Mouse (Mus musculus): ENCODE data around the gene Coro7.
"Not testable (repeated sequence)": the region's sequence is repeated elsewhere in the genome, so short reads cannot be mapped to it uniquely, and the experiment has no call there.

The Coro7 gene

DNA sequence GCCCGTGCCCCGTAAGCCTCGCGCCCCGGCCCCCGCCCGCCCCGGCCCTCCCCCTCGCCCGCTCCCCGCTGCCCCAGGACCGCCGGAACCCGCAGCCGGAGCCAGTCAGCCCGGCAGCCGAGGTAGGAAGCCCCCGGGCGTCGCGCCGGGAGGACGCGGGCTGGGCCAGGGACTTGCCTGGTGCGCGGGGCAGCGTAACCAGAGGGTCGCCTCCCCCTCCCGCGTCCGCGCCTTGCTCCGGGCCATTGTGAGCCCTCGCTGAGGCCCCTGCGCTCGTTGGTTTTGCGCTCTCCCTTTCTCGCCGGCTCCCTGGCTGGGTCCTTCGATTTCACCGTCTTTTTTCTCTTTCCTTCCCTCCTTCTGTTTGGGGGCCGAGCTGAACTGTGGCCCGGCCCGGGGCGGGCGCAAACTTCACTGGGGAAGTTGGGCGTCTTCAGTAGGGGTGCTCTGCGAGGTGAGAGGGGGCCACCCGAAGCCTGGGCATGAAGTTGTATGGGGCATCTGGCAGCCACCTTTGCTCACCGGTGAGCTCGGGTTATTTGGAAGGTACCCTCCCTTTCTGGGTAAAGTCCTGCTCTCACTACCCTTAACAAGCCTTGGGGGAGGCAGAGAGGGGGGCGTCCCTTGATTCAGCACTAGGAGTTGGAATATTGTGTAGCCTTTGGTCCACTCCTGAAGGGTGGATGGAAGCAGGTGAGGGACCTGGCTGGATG, 84.6 kb downstream of the Coro7 start:
- no peak for DNase-seq (ENCODE audit: low read depth)

DNA sequence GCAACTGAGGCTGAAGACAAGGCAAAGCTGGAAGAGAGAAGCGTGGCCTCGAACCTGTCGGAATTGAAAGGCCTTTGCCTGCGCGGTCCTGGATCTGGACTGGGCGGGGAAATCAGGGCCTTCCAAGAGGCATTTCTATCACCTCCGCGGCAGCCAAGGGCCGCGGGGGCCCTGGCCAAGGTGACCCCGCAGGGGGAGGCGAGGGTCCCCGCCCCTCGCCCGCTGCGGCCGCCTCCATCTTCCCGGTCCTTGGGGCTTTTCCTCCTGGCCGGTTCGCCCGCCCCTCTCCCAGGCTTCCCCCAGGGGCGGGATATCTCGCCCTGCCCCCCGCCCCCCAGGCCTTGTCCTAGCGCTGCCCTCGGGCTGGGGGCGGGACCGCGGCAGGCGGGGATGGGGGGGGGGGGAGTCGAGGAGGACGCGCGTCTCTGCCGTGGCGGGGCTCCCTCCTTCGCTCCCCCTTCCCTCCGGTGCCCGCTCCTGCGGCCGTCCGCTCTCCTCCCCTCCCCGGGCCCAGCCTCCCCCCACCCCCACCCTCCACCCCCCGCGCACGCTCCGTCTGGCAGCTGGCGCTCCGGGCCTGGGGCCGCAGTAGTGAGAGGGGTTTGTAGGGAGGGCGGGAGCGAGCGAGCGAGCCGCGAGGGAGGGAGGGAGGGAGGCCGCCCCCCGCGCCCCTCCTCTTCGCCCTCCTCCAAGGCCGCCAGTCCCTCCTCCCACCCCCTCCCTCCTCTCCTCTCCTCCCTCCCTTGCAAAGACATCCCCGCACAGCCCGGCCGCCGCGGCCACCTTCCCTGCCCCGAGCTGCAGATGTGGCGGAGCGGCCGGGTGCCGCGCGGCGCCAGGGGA, 85.4 kb downstream of the Coro7 start, which contains the start of gene Glis2:
Gene Glis2 (plus strand): TSS at position 743 of the 843 bp plus-strand sequence.
- DNase-seq (ENCODE audit: low read depth), result peak; percentile 81

DNA sequence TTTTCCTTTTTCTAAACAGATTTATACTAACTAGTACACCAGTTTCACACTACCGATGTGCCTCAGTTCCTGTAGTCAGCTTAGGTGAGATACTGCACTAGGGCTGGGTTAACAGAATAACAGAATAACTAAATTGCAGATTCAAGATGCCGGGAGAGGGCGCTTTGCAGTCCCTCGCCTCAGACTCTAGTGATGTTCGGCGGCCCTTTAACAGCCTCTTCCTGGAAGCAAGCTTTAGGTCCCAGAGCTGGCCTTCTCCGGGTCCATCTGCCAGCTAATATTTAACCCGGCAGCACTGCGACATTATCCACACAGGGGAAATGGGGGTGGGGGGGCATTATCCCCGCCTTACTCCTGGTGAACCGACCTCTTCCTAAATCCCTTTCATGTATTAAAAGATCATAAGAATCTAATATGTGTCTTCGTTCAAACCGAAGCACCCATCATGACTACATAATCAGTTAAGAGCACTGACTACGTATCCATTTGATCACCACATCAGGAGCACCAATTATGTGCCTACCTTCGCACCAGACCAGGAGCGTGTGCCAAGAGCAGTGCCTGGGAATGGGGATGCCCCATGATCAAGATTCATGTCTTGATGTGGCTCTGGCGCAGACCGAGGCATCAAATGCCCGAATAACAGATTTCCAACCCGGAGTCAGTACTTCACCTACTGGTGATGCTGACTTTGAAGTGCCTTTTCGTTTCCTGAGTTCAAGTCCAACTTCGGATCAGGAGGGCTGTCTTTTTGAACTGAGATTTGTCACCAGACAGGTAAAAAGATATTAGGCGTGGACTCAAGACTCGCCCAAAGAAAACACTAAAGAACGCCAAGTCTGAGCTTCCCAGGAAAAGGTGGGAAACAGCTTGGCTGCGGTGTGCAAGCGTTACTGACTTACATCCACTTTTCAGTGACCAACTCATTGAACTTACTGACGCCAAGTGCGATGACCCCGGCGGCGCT, 86.4 kb downstream of the Coro7 start:
- DNase-seq (ENCODE audit: low read depth), result no peak

DNA sequence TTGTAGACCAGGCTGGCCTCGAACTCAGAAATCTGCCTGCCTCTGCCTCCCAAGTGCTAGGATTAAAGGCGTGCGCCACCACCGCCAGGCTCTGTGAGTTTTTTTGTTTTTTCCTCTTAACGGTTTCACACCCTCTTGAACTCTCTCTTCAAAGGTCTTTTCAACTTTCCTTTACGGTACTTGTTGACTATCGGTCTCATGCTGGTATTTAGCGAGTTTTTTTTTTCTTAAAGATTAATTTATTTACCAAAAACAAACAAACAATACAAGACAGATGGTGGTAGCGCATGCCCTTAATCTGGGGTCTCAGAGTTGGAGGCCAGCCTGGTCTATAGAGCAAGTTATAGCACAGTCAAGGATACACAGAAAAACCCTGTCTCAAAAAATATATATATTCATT, 89.3 kb downstream of the Coro7 start:
- peak; percentile 59 for DNase-seq (ENCODE audit: low read depth)

- no peak for DNase-seq (ENCODE audit: low read depth)
These were observed 91.9 kb downstream of the Coro7 start for GRCm38 (mm10) chr16:4587516-4588210.

- DNase-seq (ENCODE audit: low read depth), result peak; percentile 98
These were observed 93.0 kb downstream of the Coro7 start for GRCm38 (mm10) chr16:4586531-4587123.

DNA sequence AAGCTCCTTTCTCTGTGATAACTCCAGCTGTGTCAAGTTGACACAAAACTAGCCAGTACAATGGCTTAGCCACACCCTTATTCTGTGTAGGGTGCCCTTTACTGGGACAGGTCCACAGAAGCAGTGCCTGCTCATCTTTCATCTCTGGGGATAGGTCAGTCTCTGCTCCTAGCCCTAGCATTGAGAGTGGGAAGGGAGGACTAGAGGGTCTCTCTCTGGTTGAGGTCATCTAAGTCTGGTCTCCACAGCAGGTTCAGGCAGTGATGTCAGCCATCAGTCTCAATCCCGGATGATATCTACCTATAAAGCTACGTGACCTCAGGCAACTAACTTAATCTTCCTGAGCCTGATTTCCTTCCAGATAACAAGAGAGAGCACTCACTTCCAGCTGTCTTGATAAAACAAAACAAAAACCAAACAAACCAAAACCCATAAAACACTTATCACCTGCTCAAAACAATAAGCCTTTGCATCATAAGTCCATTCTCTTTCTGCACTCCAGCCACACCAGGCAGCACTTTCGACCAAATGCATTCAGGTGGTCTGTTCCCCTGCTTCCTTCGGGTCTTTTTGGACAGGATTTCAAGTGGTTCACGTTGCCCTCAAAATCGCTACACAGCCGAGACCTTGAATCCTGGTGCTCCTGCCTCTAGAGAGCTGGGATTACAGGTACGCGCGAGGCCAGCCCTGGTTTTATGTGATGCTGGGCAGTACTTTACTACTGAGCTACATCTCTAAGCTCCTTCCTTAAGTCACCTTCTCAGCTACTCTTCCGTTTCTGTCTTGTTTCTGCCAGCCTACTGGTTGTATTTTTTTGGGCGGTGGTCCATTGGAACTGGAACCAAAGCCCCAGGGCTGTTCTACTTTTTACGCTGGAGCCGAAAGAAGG, 93.7 kb downstream of the Coro7 start:
- no peak for DNase-seq (ENCODE audit: low read depth)

DNA sequence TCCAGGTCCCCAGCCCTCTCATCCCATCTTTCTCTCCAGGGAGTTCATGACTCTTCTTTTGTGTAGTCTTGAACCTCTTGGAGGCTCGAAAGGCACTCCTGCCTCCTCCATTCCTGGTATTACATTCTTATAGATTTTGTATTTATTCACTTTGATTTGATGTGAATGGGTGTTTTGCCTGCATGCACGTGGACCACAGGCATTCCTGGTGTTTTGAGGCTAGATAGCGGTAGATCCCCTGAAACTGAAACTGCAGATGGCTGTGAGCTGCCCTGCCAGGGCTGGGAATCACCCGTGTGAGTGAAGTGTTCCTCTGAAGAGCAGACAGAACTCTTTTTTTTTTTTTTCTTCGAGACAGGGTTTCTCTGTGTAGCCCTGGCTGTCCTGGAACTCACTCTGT, 95.1 kb downstream of the Coro7 start:
- no peak for DNase-seq (ENCODE audit: low read depth)

GRCm38 (mm10) chr16:4583807-4584206, 95.8 kb downstream of the Coro7 start:
- DNase-seq (ENCODE audit: low read depth), result peak; percentile 83

- DNase-seq (ENCODE audit: low read depth), result not testable (repeated sequence)
These were observed 98.4 kb downstream of the Coro7 start for GRCm38 (mm10) chr16:4581179-4581578.

DNA sequence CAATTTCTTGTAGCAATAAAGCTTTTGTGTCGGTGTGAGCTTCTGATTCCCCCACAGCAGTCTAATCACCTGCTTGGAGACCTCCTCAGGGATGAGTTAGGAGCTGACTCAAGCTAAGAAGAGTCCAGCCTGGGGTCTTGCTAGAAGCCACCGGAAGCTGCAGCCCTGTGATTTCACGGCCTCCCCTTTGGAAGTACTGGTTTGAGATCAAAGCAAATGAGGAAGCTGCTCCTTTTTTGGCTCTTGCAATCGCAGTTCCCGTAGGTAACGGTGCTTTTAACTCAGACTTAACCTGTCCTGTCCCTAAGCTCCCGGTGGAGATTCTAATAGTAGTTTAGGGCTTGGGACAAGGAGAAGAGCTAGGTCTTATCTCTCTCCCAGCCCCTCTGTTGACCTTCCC, 100.9 kb downstream of the Coro7 start:
- no peak for DNase-seq (ENCODE audit: low read depth)

GRCm38 (mm10) chr16:4576873-4577272, 102.7 kb downstream of the Coro7 start:
- DNase-seq (ENCODE audit: low read depth), result peak; percentile 88

All from 416B (cell line).